In genomic region chr8:36361255-36361654, GRCm38 (mm10) we compare ENCODE assay signal across 9 mouse cellular contexts.
A peak's percentile ranks its signal among the peaks of the same experiment; 100 is the strongest.
DNase-seq lines count a peak whose midpoint lies in the region; ATAC-seq and TF ChIP-seq lines count a peak whose summit lies in the region.
"Had no signal": no experiment of that assay in that cellular context is flagged by ENCODE, and none has a peak within 500 bp of the region (broad histone marks: within the 10 kb centered on the region; RNA-seq: fewer than 3 reads in every experiment).

No protein-coding gene starts in this region.

- peak; percentile 36; the same call in 1 of the 2 replicates for TF ChIP-seq CTCF in liver, adult 2 months (IDR thresholded peaks at IDR 0.05; ENCODE audit: low read depth, low read length)

- ATAC-seq in neural tube, embryonic 11.5 days (ENCODE audit: insufficient read depth, low FRiP score, low TSS enrichment): peak; percentile 48; the same call in 1 of the 2 replicates

- no peaks in the 10 kb centered on the region for H3K9me3 ChIP-seq in neural tube, embryonic 11.5 days (ENCODE audit: control insufficient read depth, low read length)

- 5% methylated on average over 2 of the region's 2 CpGs for WGBS in liver, adult 2 months
- WGBS in neural tube, embryonic 11.5 days: 21% methylated on average over 2 of the region's 2 CpGs

- no peak overlapping the region for H3K4me2 ChIP-seq in neural tube, embryonic 11.5 days (ENCODE audit: low read depth)

- H3K27ac ChIP-seq in liver, adult 2 months (replicated peaks; ENCODE audit: insufficient read depth, low read depth, low read length): no peak overlapping the region
- H3K27ac ChIP-seq in neural tube, embryonic 11.5 days (ENCODE audit: low read depth, low read length): no peak overlapping the region

- H3K36me3 ChIP-seq in liver, adult 2 months (ENCODE audit: control insufficient read depth, insufficient read depth, low read length): no peaks in the 10 kb centered on the region
- H3K36me3 ChIP-seq in neural tube, embryonic 11.5 days (ENCODE audit: control insufficient read depth, insufficient read depth, low read length): no peaks in the 10 kb centered on the region

- peak; percentile 85 for DNase-seq in 3T3-L1 (ENCODE audit: low read depth, low spot score)
- peak; percentile 35 for DNase-seq in Muller cell, postnatal 12 days (ENCODE audit: inconsistent ontology term)
- DNase-seq in cerebellum, adult 8-10 months: peak; percentile 78
- DNase-seq in frontal cortex, postnatal 25 days (ENCODE audit: low spot score in 2 of 2): peak; percentile 31 to 75
- DNase-seq in kidney, adult 9 months: peak; percentile 82
- peak; percentile 56 for DNase-seq in liver, adult 2 months (ENCODE audit: extremely low read depth, low read depth, low spot score)
- DNase-seq in neural tube, embryonic 11.5 days (ENCODE audit: low spot score): peak; percentile 63
- DNase-seq in thymus, postnatal 14 days: peak; percentile 73

- H3K27me3 ChIP-seq in liver, adult 2 months (ENCODE audit: control insufficient read depth, insufficient read depth, low read length): no peaks in the 10 kb centered on the region
- no peaks in the 10 kb centered on the region for H3K27me3 ChIP-seq in neural tube, embryonic 11.5 days (ENCODE audit: control insufficient read depth, insufficient read depth, low read length)

- H3K79me2 ChIP-seq in liver, adult 2 months (ENCODE audit: control insufficient read depth, insufficient read depth, low read length): no peaks in the 10 kb centered on the region

- H3K4me3 ChIP-seq in liver, adult 2 months (ENCODE audit: insufficient read depth, low read depth, low read length): no peak overlapping the region
- H3K4me3 ChIP-seq in neural tube, embryonic 11.5 days (ENCODE audit: low read depth, low read length): no peak overlapping the region
- H3K4me3 ChIP-seq: erythroblast, embryonic 14.5 days had no signal

- H3K9ac ChIP-seq in liver, adult 2 months (ENCODE audit: low read depth, low read length): no peak overlapping the region
- no peak overlapping the region for H3K9ac ChIP-seq in neural tube, embryonic 11.5 days (ENCODE audit: low read length)

- peaks cover 2% of the 10 kb centered on the region; the same call in 1 of the 2 replicates for H3K4me1 ChIP-seq in liver, adult 2 months (ENCODE audit: control insufficient read depth, insufficient read depth, low read length)
- no peaks in the 10 kb centered on the region for H3K4me1 ChIP-seq in neural tube, embryonic 11.5 days (ENCODE audit: control insufficient read depth, insufficient read depth, low read length)

- no peak for TF ChIP-seq POLR2A in liver, adult 2 months (IDR thresholded peaks at IDR 0.05; ENCODE audit: extremely low read depth, insufficient read depth, low read length)

Comparison
In these comparisons a context has a peak if more than half of its experiments do, and no peak if none do; other contexts are left out.
1. DNase-seq: peak in every context shown above with its lines; median percentile 85 in 3T3-L1; 82 in kidney, adult 9 months; 78 in cerebellum, adult 8-10 months; 73 in thymus, postnatal 14 days; 63 in neural tube, embryonic 11.5 days; 56 in liver, adult 2 months; 53 in frontal cortex, postnatal 25 days; 35 in Muller cell, postnatal 12 days.